Mouse (Mus musculus): ENCODE results near the gene Snd1.

DNA sequence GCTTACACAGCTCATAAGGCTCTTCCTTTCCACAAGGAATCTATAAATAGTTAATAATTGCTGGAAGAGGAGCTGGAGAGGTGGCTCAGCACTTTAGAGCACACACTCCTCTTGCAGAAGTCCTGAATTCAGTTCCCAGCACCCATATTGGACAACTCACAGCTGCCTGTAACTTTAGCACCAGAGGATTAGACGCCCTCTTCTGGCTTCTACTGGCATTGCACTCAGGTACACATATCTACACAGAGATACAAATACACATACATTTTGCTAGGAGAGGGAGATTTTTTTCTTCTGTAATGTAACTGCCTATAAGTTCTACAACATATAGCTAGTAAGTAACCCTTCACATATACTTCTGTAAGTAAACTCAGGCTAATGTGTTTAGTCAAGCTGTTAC lies 440.0 kb downstream of the Snd1 start:
- TF ChIP-seq GATA1 (IDR thresholded peaks at IDR 0.05; ENCODE audit: borderline replicate concordance, low read length) (no peak), FLI1 (IDR thresholded peaks at IDR 0.05; ENCODE audit: low read length) (no peak)
